Mouse (Mus musculus) C2C12 (cell line): ENCODE results near the gene Wrap73. TPM values are rescaled to one million over a fixed set of nuclear protein-coding genes. Genes with fewer than 3 reads are reported as not detected.
A peak's percentile ranks its signal among the peaks of the same experiment; 100 is the strongest.

Experiments
- H3K27me3 ChIP-seq: one replicate; pipeline ENCODE4 v1.6.1; 2011; ENCODE audit not compliant: control insufficient read depth, insufficient read depth, insufficient read length
- H3K36me3 ChIP-seq: one replicate; pipeline ENCODE4 v1.6.1; 2011; ENCODE audit not compliant: control insufficient read depth, insufficient read depth
- H3K4me3 ChIP-seq: one replicate; pipeline ENCODE4 v1.5.1; 2011; ENCODE audit warnings: mild to moderate bottlenecking, control low read depth; ENCODE audit not compliant: poor library complexity, insufficient read depth, severe bottlenecking
- H3K79me2 ChIP-seq: one replicate; pipeline ENCODE4 v1.6.1; 2011; ENCODE audit not compliant: control insufficient read depth, insufficient read depth
- H3K79me3 ChIP-seq: one replicate; pipeline ENCODE4 v1.6.1; 2011; ENCODE audit warnings: low read depth, control low read depth
- H3ac ChIP-seq: one replicate; pipeline ENCODE3; 2011; ENCODE audit warnings: low read depth; ENCODE audit not compliant: control insufficient read depth, insufficient read length
- CEBPB ChIP-seq: IDR thresholded peaks from one replicate; pipeline ENCODE4 v1.6.1; 2011; ENCODE audit warnings: low read depth, mild to moderate bottlenecking, control low read depth, moderate library complexity
- CTCF ChIP-seq: IDR thresholded peaks from one replicate; pipeline ENCODE4 v1.5.1; 2011; ENCODE audit not compliant: control insufficient read depth, insufficient read depth, insufficient read length
- FOSL1 ChIP-seq: IDR thresholded peaks from one replicate; pipeline ENCODE4 v1.8.0; 2011; ENCODE audit warnings: mild to moderate bottlenecking, low read length; ENCODE audit not compliant: poor library complexity, insufficient read depth, severe bottlenecking
- MAX ChIP-seq: IDR thresholded peaks from one replicate; pipeline ENCODE4 v1.6.1; 2011; ENCODE audit warnings: mild to moderate bottlenecking, control low read depth
- MYOD1 ChIP-seq: IDR thresholded peaks from one replicate; pipeline ENCODE4 v1.6.1; 2011; ENCODE audit warnings: low read depth; ENCODE audit not compliant: control insufficient read depth, insufficient read length
- MYOG ChIP-seq: IDR thresholded peaks from one replicate; pipeline ENCODE4 v1.6.1; 2011; ENCODE audit not compliant: control insufficient read depth, insufficient read length; ENCODE audit errors: extremely low read depth
- USF1 ChIP-seq: IDR thresholded peaks from one replicate; pipeline ENCODE4 v1.6.1; 2011; ENCODE audit warnings: low read depth, mild to moderate bottlenecking, control low read depth, moderate library complexity
- long read RNA-seq, 2 experiments: library from polyadenylated mRNA; unstranded; transcript quantifications; one replicate each; pipeline ENCODE4 v2.0.0; 2019 to 2020
- polyA plus RNA-seq: library from polyadenylated mRNA; unstranded; fragments of >200 nt; fragmentation: generic; extraction: Trizol; gene quantifications from one replicate; pipeline ENCODE4 v1.2.1, GENCODE M21; 2012; ENCODE audit warnings: missing spikeins

Wrap73 gene
- 21.7 TPM for polyA plus RNA-seq
- long read RNA-seq, experiment 1, transcript Wrap73-201 (12 exons, 1,598 nt): major isoform, 25 of 35 reads
- long read RNA-seq, experiment 1, partial matches to known transcripts: 8 of 35 reads
- long read RNA-seq, experiment 1, other reads (novel, unspliced or antisense): 2 of 35 reads
- long read RNA-seq, experiment 2, transcript Wrap73-201 (12 exons, 1,598 nt): major isoform, 86 of 93 reads
- long read RNA-seq, experiment 2, partial matches to known transcripts: 0 of 93 reads
- long read RNA-seq, experiment 2, other reads (novel, unspliced or antisense): 7 of 93 reads

DNA sequence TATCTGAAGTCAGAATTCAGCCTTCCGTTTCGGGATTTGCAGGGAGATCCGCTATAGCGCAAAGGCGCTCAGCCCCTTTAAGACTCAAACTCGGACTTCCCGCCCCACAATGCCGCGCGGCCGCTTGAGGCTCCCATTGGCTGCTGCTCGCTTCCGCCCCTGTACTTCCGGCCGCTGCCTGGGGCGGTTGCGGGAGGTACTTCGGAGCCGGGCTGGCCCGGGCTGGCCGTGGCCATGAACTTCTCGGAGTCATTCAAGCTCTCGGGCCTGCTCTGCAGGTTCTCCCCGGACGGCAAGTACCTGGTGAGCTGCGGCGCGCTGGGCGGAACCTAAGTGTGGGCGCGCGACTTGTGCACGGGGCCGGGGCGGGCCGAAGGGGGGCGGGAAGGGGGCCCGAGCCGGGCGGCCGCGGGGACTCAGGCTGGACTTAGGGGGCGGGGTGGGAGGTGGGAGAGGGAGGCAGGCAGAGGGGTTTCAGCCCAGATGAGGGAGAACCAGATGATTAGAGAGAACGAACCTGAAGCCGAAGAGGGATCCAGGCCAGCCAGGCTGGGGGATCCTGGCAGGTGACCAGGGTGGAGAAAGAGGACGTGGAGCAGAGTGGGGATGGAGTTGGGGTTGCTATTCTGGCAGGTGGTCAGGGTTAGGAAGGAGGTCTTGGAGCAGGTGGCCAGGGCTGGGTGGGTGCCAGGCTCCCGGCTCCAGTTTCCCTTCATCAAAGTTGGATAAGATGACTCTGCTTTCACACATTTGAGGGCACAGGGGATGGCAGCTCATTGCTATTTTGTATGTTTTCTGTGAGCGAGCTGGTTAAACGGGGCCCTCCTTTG is at the start of gene Wrap73:
Gene Wrap73 (plus strand): TSS at position 162 of the 830 bp plus-strand sequence.
- H3K27me3 ChIP-seq: peaks cover 41% of the 10 kb centered on the region
- peaks cover 2% of the 10 kb centered on the region for H3K79me3 ChIP-seq
- H3K4me3 ChIP-seq: peak within 1 kb of the TSS; percentile 60
- TF ChIP-seq USF1: no peak
- TF ChIP-seq FOSL1: no peak
- peaks cover 19% of the 10 kb centered on the region for H3K79me2 ChIP-seq
- H3K36me3 ChIP-seq: peaks cover 7% of the 10 kb centered on the region
- peak within 1 kb of the TSS; percentile 97 for H3ac ChIP-seq

DNA sequence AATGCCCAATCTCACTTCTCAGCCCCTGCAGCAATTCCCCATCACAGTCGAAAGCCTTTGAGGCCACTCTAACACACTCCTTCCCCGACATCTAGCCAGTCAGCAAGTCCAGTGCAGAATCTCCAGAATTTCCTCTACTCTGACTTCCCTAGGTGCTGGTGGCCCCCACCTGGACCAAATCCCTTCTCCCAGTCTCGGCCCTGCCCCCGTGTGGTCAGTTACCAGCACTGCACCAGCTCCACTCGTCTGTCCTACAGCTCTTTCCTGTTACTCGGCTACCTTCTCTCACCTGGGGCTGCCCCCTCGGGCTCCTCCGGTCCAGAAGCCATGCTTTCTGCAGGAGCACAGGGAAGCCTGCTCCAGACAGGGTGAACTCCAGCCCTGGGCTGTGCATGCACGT is 49.0 kb upstream of the Wrap73 start:
- H3K27me3 ChIP-seq: peaks cover 16% of the 10 kb centered on the region
- no peaks in the 10 kb centered on the region for H3K79me2 ChIP-seq

DNA sequence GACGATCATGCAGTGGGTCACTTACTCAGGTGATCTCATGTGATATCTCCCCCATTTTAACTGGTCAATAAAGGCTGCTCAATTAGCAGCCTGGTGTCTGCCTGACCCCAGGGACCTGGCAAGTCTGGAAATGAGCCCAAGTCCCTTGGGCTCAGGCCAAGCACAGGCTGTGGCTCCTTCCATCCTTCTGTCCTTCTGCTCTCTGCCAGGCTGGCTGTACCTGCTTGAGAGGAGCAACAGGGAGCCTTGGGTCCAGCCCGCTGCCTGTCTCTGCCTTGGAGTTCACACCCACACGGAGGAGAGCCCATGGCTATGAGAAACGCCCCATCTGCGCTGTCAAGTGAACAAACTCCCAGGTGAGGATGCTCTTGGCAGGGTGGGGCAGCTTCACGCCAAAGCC is 46.1 kb upstream of the Wrap73 start:
- H3K79me3 ChIP-seq: no peaks in the 10 kb centered on the region
- H3K4me3 ChIP-seq: no peak overlapping the region
- TF ChIP-seq CEBPB (no peak), MAX (no peak), FOSL1 (no peak), MYOD1 (no peak), MYOG (no peak)
- no peaks in the 10 kb centered on the region for H3K36me3 ChIP-seq
- H3K27me3 ChIP-seq: peaks cover 5% of the 10 kb centered on the region
- H3K79me2 ChIP-seq: no peaks in the 10 kb centered on the region
- H3ac ChIP-seq: no peak overlapping the region

More for the DNA sequence above, 49.0 kb upstream of the Wrap73 start:
- Histone ChIP-seq H3K79me3 (no peaks in the 10 kb centered on the region), H3K36me3 (no peaks in the 10 kb centered on the region), H3K4me3 (no peak overlapping the region), H3ac (no peak overlapping the region)
- TF ChIP-seq CTCF (no peak), CEBPB (no peak), MYOG (no peak), FOSL1 (no peak), USF1 (no peak), MAX (no peak)

DNA sequence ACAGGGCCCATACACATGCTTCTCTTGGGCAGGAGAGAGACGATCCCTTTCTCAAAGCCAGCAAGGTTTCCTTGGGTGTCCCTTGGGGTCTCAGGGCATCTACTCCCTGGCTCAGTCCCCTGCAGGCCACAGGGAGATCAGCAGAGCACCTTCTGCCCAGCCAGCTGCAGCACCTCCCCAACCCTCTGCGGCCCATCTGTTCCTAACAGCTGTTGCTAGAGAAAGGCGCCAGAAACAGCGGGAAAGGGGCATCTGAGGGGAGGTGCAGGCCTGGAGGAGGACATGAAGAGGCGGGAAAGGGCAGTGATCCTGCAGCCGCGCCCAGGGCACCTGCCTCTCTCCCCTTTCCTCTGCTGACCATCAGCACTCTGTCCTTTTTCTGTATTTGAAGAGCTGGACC is 42.8 kb upstream of the Wrap73 start:
- TF ChIP-seq MYOG: no peak
- TF ChIP-seq USF1: no peak
- TF ChIP-seq CTCF: no peak
- TF ChIP-seq FOSL1: no peak
- no peak for TF ChIP-seq CEBPB
- TF ChIP-seq MAX: no peak
- TF ChIP-seq MYOD1: no peak
- Histone ChIP-seq H3K4me3 (no peak overlapping the region), H3K79me2 (no peaks in the 10 kb centered on the region), H3ac (no peak overlapping the region), H3K79me3 (no peaks in the 10 kb centered on the region), H3K36me3 (no peaks in the 10 kb centered on the region), H3K27me3 (no peaks in the 10 kb centered on the region)

DNA sequence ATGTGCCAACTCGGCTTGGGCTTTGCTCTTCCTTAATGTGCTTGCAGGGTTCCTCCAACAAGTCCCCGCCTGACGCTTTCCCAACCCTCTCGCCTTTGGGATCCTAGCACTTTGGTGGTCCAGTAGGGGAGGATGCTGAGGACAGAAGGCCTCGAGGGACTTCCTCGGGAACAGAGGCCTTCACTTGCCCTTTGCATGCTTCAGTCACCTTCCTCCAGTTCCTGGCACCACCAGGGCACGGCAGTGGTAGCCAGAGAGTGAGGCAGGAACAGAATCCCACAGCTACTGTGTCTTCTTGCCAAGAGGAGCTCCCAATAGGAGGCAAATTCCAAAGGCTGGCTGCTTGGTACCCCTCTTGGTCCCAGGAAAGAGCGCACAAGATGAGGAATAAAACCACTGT is 38.8 kb upstream of the Wrap73 start:
- TF ChIP-seq MAX (no peak), FOSL1 (no peak), MYOD1 (no peak), MYOG (no peak), USF1 (no peak), CTCF (no peak), CEBPB (no peak)
- H3ac ChIP-seq: no peak overlapping the region
- H3K27me3 ChIP-seq: no peaks in the 10 kb centered on the region
- H3K79me3 ChIP-seq: no peaks in the 10 kb centered on the region
- no peaks in the 10 kb centered on the region for H3K36me3 ChIP-seq
- no peaks in the 10 kb centered on the region for H3K79me2 ChIP-seq
- no peak overlapping the region for H3K4me3 ChIP-seq

DNA sequence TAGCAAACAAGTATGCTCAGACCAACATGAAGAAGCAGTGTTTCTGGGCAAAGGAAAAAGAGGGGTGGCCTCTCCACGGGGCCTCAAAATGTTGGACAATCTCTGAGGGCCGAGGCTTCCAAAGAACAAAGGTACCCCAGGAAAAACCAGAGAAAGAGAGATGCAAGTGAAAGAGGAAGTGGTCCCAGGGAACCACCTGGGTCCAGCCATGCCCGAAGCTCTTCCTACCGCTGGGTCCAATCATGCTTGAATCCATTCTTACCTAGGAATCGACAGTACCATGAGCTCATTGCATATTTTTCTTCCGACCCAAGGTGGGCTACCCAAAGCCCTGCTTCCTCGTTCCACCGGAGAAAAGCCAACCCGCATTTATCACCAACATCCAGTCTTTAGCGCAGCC is 38.3 kb upstream of the Wrap73 start:
- TF ChIP-seq MAX (no peak), MYOD1 (no peak), CEBPB (no peak), FOSL1 (no peak), CTCF (no peak), USF1 (no peak), MYOG (no peak)
- no peaks in the 10 kb centered on the region for H3K27me3 ChIP-seq

More for the DNA sequence above, 38.3 kb upstream of the Wrap73 start:
- Histone ChIP-seq H3K79me2 (no peaks in the 10 kb centered on the region), H3K4me3 (no peak overlapping the region), H3K79me3 (no peaks in the 10 kb centered on the region), H3ac (no peak overlapping the region), H3K36me3 (no peaks in the 10 kb centered on the region)
